Mouse (Mus musculus) T-helper 17 cell (primary cell): ENCODE results near the gene Ifnlr1.
"Not testable (repeated sequence)": the region's sequence is repeated elsewhere in the genome, so short reads cannot be mapped to it uniquely, and the experiment has no call there.

Experiments used
- in situ Hi-C, 2 experiments: fragments of 300-600 bp; cut with MboI, MseI; formaldehyde crosslinking; loops; 1 replicate in 1 of 2; 2 replicates in 1 of 2; pipeline ENCODE4 v1.15.1; 2025; ENCODE audit warnings: high pct_unique_total_duplicates in 2 of 2

Gene Ifnlr1

DNA sequence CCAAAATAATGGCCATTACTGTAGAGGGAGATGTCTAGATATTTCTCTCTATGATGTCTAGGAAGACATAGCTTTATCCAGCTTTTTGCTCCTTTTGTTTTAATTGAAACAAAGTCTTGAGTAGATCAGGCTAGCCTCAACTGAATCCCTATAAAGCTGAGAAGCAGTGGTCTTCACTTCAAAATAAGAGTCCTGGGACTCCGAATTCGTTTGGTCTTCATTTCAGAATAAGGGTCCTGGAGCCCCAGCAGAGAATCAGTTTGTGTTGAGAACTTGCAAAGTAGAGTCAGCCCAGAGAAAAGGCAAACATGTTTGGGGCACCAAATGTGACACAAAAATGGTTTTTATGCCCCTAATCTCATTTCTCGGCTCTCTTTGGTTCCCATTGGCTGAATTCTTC is 1.4 kb upstream of the Ifnlr1 start:
- in situ Hi-C loops = no loop called here

DNA sequence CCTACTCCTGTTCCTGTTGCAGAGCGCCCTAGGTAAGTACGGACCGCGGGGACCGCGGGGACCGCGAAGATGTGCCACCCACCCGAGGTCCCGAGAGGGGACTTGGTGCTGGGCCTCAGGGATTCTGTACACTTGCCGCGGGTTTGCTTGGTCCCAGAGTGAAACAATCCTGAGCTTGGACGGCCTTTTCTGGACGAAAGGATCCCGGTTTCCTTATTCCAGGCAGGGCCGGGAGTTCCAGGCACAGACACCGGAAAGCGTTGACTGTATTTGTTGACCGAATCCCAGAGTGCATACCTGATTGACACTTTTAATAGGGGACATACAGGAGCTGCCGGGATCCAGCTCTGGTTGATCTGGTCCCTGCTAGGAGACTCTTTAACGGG is 474 bp downstream of the Ifnlr1 start:
- in situ Hi-C loops = no loop called here

DNA sequence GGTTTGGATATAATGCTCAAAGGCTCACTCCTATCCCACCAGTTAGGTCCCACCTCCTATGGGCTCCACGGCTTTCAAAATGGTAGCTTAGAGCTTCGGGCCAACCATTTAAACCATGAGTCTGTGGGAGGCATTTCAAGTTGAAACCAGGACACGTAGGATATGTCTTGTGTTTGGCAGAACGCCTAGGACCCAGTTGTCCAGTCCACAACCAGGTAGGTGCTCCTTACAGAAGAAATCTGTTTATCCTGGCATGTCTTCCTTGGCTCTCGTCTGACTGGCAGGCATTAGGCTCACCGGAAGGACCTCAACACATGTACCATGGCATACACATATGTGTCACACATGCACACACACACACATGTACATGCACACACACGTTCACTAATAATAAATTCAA is 3.7 kb downstream of the Ifnlr1 start:
- in situ Hi-C loops = no loop called here

DNA sequence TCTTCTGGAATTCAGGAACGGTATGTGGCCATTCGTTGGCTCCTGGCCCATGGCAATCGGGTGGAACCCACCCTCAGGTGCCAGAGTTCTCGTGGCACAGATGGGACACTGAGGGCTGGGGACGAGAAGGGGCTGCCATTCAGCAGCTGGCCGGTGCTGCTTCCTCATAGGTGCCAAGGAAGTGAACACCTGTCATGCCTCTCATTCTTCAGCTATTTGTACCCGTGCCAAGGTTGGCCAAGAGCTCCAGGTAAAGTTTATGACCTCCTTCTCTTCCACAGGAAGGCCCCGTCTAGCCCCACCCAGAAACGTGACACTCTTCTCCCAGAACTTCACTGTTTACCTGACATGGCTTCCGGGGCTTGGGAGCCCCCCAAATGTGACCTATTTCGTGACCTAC is 4.2 kb downstream of the Ifnlr1 start:
- in situ Hi-C loops = no loop called here

DNA sequence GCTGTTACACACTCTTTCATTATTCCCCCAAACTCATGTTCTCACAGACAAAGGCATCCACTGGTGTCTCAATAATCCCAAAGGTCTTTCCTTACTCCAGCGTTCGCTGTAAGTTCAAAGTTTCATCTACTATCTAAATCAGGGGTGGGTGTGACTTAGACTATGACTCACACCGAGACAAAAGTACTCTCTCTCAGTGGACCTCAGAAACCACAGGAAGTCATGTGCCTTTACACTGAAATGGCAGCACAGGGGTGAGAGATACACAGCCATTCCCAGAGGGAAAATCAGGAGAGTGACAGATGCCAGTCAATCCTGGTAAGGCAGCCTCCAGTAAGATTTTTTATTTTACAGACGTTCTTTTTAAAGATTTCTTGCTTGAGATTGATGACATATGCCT is 6.8 kb downstream of the Ifnlr1 start:
- in situ Hi-C loops = no loop called here

DNA sequence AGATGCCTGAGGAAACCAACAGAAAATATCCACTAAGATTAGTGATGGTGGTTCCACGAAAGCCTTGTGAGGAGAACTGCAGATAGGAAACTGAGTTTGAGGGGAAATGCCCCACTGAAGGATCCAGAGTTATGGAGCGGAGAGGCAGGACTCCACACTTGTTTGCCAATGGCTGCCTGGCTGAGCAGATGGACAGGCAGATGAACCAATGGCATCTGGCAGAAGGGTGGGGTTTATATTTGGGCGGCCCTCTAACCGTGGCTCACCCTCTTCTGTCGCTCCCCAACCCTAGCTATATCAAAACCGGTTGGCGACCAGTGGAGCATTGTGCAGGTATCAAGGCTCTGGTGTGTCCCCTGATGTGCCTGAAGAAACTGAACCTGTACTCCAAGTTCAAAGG is 12.4 kb downstream of the Ifnlr1 start:
- in situ Hi-C loops = no loop called here

- in situ Hi-C loops = loop anchor here in 1 of 2 experiments (10.0 kb wide), 2 partner anchors 201 to 231 kb away; no protein-coding TSS in a partner anchor
These were observed 17.4 kb downstream of the Ifnlr1 start for GRCm38 (mm10) chr4:135703497-135703896.

DNA sequence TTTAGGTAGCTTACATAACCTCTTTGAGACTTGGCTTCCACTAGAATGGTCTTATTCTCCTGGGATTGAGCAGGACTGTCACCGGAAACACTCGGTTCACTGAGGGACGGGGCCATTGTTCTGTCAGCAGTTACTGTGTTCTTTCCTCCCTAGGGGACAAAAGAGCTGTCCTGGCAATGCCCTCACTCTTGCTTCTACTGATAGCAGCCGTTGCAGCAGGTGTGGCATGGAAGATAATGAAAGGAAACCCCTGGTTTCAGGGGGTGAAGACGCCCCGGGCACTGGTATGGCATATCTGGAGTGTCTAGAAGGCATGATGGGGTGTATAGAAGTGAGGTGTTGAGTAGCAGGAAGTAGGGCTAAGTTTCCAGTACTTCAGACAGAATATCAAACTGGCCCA is 17.9 kb downstream of the Ifnlr1 start:
- in situ Hi-C loops = loop anchor here in 1 of 2 experiments (10.0 kb wide), 2 partner anchors 201 to 231 kb away; no protein-coding TSS in a partner anchor

GRCm38 (mm10) chr4:135706045-135706444 is 20.0 kb downstream of the Ifnlr1 start:
- in situ Hi-C loops = loop anchor here in 1 of 2 experiments (10.0 kb wide), 2 partner anchors 199 to 229 kb away; no protein-coding TSS in a partner anchor

DNA sequence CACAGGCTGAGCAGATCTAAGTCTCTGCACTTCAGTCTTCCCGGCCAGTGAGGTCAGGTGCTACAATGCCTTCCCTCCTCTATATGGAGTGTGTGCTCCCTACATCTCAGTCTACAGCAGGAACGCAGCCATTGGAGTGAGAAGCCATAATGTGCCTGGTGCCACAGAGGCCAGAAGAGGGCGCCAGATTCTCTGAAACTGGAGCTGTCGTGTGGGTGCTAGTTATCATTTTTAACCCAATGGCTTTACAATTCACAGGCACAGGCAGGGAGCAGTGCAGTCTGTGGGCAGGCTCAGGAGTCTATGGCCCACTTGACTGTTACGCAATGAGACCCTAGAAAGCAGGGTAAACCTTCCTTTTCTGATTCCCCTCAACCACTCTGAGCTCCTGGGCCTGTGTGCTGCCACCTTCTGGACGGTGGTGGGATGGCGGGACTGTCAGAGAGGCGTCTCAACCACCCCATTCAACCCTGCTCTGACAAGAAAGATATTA is 23.0 kb downstream of the Ifnlr1 start:
- in situ Hi-C loops = loop anchor here in 1 of 2 experiments (10.0 kb wide), 2 partner anchors 196 to 226 kb away; no protein-coding TSS in a partner anchor

GRCm38 (mm10) chr4:135709621-135710020 is 23.5 kb downstream of the Ifnlr1 start:
- in situ Hi-C loops = loop anchor here in 1 of 2 experiments (10.0 kb wide), 2 partner anchors 195 to 225 kb away; no protein-coding TSS in a partner anchor

- in situ Hi-C loops = no loop called here
These were observed 24.3 kb downstream of the Ifnlr1 start for GRCm38 (mm10) chr4:135710392-135710791.

DNA sequence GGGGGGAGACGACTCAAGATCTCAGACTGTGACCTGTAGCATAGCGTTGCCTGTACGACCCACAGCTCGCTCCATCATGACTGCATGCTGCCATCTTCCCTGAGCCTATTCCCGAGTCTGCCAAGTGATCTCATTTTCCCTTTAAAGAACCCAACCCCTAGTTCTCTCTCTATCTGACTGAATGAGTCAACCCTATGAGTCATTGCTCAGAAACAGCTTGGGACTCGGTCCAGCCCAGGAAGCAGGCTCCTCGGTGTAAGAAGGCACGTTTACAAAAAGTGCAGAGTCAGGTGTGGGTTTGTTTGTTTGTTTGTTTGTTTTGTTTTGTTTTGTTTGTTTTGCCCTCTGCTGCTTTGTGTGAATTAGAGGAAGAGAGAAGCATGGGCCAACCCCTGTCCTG is 28.7 kb downstream of the Ifnlr1 start:
- in situ Hi-C loops = no loop called here

GRCm38 (mm10) chr4:135716438-135716837 is 30.4 kb downstream of the Ifnlr1 start:
- in situ Hi-C loops = not testable (repeated sequence)

GRCm38 (mm10) chr4:135722540-135723290 is 36.6 kb downstream of the Ifnlr1 start:
- in situ Hi-C loops = no loop called here

GRCm38 (mm10) chr4:135726416-135726815 is 40.3 kb downstream of the Ifnlr1 start:
- in situ Hi-C loops = no loop called here

- in situ Hi-C loops = no loop called here
These were observed 41.7 kb downstream of the Ifnlr1 start, which contains the start of gene Il22ra1 for GRCm38 (mm10) chr4:135727817-135728216. Il22ra1 (plus strand) TSS chr4:135728172.

DNA sequence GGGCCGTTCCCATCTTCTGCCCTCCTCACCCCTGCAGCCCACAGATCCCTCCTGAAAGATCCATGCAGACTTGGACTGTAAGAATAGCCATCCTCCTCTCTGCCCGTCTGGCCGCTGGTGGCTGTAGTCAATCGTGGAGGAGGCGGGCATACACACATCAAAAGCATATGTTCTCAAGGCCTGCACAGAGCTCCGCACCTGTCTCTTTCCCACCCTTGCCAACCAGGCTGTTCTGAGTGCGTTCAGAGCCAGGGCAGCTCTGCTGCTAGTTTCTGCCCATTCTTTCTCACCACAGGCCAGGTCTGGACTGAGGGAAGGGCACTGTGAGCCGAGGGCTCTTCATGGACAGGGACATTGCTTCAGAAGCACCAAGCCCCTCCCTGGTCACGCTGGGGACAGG is 44.1 kb downstream of the Ifnlr1 start:
- in situ Hi-C loops = no loop called here

GRCm38 (mm10) chr4:135730951-135731350 is 44.9 kb downstream of the Ifnlr1 start:
- in situ Hi-C loops = no loop called here

- in situ Hi-C loops = no loop called here
These were observed 47.8 kb downstream of the Ifnlr1 start for GRCm38 (mm10) chr4:135733901-135734300.

DNA sequence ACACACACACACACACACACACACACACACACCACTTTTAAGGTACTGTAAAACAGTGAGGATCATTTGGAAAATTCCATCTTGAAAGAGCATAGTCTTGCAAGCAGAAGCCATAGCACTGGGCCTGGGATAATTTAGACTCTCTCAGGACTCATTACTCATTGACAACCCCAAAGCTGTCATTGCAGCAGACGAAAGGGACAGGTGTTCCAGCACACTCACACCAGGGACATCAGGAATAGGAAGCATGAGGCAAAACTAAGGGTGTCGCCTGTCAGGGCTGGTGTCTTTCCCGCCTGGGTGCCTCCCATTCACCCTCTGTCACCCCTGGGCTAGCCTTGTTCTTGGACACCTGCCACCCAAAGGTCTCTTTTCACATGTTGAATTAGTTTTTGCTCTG is 50.8 kb downstream of the Ifnlr1 start:
- in situ Hi-C loops = no loop called here

DNA sequence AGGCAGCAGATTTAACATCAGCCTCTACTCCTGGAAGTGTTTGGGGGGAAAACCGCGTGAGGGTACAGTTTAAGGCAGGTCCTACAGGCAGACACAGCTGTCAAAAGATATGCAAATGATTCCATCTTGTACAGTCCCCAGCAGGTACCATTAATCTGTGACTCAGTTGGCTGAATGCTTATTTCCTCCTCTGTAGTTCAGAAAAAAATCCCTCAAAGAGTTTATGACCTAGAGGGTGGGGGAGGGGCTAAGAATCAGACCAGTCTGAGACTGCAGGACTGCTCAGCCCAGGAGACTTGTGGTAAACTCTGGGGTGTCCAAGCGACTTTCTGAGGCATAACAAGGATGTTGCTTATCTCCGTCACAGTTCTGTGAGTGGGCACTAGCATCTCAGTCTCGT is 52.1 kb downstream of the Ifnlr1 start:
- in situ Hi-C loops = no loop called here

- in situ Hi-C loops = no loop called here
These were observed 53.1 kb downstream of the Ifnlr1 start for GRCm38 (mm10) chr4:135739148-135739547.
